Mouse (Mus musculus): ENCODE results near the gene Xbp1.
"Not testable (repeated sequence)": the region's sequence is repeated elsewhere in the genome, so short reads cannot be mapped to it uniquely, and the experiment has no call there.

Xbp1 gene

DNA sequence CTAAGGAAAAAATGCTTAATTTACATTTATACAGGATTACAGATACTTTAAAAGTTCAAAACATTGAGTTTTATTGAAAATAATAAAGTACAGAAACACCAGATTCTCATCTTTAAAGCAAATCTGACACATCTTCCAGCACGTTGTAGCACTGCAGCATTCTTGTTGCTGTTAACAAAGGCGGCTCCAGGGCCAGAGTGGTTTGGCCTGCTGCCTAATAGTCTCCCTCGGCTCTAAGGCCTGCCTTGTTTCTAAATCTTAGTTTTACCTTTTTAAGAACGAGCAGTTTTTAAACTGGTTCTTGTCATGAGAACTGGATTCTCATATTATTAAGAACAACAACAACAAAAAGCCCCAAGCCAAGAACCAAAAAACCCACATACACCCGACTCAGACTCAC lies 8.4 kb downstream of the Xbp1 start:
- no peak for DNase-seq (ENCODE audit: low spot score)

DNA sequence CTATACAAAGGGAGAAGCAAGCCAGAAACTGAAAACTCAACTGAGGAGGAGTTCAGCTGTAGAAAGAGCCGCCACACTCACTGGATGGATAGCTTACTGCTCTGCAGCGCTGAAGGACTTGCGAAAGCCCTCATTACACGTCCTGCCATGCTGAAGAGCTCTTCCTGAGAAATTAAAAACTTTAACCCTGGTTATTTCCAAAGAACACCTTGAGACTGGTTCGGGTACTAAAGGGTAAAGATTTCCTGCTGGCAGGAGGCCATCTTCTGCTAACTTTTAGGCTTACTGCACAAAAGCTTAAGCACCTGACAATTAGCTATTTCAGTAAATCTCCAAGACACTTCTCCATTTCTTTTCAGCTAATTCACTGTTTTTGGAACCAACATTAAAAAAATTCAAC lies 9.7 kb downstream of the Xbp1 start:
- DNase-seq (ENCODE audit: low spot score), result no peak

DNA sequence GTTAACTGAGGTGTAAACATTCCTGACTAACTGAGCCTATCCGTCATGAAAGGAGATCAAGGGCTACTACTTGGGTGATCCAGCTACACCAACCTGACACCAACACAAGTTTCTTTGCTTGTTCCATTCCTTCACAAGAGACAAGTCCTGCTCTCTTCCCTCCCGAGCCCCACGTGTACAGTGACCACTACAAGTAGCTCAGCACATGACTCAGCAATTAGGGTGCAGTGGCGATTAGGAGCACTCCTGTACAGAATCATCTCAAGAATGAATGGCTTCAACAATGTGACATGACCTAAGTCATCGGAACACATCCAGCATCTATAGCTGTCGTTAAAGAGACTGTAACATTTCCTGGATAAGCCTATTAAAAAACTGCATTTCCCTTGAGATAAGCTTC lies 10.3 kb downstream of the Xbp1 start:
- DNase-seq (ENCODE audit: low spot score), result no peak

DNA sequence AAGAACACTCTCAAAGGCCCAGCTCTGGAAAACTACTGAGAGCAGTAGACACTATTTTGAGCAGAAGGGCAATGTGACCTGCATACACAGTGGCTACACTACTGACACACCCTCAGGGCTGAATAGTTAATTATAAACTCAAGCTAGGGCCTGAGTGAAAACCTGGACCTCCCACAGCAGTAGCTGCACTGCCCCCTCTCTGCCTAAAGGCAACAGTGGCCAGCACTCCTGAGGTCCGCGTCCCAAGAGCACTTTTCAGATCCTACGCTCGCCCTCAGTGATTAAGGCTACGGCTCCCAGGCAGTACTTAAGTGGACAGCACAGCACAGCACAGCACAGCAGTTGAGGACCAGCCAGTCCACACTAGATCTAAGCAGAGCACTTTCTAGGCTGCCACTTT lies 12.6 kb downstream of the Xbp1 start:
- DNase-seq (ENCODE audit: low spot score), result no peak

DNA sequence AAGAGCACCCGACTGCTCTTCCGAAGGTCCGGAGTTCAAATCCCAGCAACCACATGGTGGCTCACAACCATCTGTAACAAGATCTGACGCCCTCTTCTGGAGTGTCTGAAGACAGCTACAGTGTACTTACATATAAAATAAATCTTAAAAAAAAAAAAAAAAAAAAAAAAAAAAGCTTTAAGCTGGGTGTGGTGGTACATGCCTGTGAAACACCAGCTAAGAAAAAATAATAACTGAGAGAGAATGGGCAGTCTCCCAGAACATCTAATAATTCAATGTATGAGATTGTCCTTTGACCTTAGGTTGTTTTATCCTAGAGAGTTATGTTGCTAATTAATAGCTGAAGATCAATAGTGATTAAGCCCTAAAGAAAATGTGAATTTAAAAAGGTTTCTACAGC lies 17.0 kb downstream of the Xbp1 start:
- DNase-seq (ENCODE audit: low spot score), result not testable (repeated sequence)

DNA sequence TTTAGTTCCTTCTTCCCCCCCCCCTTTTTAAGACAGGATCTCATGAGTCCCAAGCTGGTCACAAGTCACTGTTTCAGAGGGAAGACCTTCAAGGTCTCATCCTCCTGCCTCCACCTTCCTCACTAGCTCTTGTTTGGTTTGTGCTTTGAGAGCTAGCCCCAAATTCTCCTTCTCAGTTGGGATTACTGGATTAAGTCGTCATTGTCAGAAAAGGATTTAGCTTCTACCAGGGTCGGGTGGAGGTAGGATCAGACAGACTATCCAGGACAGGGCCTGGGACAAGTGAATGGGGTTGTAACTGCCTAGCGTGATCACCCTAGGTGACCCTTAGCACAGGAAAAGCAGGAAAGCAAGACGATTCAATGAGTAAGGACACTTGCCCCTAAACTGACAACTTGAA lies 19.9 kb downstream of the Xbp1 start:
- no peak for DNase-seq (ENCODE audit: low spot score)

DNA sequence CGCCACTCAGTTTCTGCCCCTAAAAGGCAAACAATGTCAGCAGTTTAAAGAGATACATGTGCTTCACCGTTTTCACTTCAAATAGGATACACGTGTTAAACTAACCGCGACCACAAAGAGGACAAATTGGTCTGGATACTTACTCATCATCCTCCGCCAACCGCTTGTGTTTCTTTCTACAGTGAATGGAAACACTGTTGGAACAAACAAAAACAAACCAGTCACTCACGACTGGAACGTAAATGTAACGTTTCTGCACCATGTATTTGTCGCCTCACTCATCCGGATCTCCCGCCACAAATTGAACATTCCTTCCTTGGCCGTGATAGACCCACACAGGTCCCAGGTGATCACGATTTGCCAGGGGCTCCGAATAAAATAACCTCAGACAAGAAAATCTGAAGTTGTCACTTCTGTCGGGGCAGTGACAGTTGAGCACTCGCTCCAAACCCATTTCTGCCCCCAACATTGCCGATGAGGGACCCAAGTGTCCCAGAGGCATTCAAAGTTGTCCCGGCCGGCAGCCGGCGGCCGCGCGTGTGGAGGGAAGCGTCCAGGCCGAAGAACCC lies 20.9 kb downstream of the Xbp1 start:
- DNase-seq (ENCODE audit: low spot score), result peak; percentile 41

DNA sequence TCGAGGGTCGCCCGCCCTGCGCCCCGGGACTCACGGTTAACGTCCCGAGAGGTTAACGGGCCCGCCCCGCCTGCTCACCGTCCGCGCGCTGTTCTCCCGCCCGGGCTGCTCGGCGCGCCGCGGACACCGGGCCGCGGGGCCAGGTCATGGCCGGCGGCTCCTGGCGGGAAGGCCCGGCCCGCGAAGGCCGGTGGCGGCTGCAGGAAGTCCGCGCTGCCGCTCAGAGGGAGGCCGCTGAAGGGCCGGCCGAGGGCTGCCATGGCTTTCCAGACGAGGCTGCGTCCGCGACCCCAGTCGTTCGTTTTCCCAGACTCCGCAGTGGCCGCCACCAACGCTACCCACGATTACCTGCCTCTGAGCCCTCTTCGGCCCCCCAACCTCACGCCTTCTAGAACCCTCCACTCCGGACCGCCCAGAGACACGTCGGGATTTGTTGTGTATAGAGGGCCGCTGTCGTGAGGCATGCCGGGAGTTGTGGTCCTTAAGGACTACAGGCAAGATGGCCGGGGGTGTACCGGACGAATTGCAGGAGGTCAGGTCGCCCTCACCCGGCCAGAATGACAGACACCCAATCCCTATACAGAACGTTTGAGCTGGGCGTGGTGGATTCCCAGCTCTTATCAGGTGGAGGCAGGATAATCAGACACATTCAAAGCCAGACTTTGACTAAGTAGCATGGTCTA lies 21.5 kb downstream of the Xbp1 start, which contains the start of gene Ccdc117:
TSS of gene Ccdc117 (minus strand) at position 389 of the 683 bp plus-strand sequence.
- DNase-seq (ENCODE audit: low spot score), result peak; percentile 98

DNA sequence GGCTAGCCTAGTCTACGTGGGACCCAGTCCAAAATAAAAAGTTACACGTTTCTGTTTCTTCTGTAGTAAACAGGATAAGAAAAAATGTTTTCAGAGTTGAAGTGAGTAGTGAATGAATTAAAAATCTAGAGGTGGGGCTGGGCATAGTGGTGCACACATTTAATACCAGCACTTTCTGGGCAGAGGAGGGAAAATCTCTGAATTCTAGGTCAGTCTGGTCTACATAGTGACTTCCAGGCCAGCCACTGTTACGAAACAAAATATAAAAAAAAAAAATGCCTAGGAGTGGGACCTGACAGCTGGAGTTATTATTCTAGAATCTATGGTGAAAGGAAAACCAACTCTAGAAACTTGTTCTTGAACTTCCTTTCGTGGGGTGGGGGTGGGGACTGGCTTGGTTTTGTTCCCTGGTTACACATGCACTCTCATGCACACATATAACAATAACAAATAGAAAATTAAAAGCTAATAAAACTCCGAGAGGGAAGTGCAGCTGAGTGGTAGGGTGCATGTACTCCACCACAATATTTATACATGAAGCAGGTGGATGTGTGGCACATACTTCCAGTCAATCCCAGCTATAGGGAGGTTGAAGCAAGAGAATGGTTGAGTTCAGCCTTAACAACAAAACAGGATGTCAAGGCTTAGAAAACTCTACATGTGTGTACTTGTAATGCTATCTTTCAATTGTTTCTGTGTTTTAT lies 22.2 kb downstream of the Xbp1 start:
- no peak for DNase-seq (ENCODE audit: low spot score)

DNA sequence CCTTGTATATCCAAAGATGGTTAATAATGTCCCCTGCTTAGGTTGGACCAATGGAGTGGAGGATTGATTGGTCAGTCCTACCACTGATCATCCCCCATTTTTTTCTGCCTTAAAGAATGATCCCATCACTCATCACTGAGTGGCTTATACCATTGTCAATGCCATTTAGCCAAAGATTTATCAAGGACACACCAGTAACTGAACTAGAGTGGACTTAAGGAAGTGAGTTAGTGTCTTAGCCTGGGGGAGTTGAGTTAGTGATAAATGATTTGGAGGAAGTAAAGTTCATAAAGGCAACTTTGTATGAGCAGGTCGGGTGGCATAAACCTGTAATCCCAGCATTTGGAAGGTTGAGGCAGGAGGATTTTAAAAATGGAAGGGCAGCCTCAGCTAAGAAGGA lies 22.8 kb downstream of the Xbp1 start:
- no peak for DNase-seq (ENCODE audit: low spot score)

DNA sequence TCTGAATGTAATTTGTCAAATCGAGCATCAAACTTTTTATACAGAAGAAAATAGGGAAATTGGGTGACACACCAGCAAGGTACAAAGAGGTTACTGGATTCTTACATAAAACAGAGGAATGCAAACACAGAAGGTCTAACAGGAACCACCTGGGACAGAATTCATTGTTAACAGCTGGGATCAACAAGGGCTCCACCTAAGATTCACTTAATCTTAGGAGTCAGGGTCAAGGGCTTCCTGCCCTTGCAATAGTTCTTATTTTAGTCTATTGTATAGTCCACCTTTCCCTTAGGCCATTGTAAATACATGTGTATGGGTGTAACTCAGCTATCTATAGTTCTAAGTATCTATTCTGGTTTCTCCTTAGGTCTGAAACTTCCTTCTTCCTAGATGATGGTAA lies 24.2 kb downstream of the Xbp1 start:
- DNase-seq (ENCODE audit: low spot score), result not testable (repeated sequence)

DNA sequence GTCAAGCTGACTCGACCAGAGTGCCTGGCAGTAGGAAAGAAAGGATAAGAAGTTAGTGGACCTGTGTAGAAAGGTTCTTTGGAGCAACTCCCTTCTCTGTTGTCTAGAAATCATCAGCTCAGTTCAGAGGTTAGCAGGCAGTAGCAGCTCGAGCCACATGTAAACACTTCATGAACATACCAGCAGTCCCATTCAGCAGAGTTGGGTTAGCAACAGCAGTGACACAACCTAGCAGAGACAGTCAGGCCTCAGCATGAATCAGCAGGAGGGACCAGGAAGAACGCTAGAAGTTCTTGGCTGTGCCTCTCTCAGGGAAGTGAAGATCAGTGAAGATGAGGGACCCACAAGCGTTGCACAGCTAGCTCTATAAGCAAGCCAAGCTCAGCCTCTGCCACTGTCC lies 25.0 kb downstream of the Xbp1 start:
- DNase-seq (ENCODE audit: low spot score), result no peak

DNA sequence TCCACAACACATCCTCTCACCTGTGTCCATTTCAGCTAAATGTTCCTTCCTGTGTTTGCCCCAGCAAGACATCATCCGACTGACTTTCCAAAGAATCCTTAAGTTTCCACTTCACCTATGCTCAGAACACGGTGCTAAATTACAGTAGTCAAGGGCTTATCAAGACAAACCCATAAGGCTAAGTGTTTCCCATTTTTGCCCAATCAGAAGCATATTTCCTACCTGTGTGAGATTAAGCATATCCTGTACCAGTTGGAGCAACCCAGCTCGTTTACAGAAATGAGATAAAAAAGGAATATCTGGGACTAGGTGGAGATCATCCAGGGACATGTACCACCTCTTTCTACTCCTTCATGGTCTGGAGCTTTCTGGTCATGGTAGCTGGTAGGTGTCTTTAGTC lies 26.2 kb downstream of the Xbp1 start:
- no peak for DNase-seq (ENCODE audit: low spot score)

DNA sequence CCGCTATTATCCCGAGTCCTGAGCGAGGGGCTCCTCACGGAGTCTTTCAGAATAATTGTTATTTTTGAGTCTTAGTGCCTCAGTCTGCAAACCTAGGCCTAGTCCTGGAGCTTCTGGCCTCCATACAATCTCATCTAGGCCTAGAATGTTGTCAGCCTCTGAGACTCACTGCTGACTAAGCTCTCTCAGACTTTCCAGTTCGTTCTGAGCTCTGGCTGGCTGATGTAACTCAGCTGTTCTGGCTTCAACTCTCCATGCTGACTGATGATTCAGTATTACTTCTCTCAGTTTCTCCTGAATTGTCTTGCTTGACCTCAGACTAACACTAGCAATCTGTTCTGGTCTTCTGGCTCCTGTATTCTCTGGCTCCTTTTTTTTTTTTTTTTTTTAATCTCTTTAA lies 31.0 kb downstream of the Xbp1 start:
- DNase-seq (ENCODE audit: low spot score), result no peak

DNA sequence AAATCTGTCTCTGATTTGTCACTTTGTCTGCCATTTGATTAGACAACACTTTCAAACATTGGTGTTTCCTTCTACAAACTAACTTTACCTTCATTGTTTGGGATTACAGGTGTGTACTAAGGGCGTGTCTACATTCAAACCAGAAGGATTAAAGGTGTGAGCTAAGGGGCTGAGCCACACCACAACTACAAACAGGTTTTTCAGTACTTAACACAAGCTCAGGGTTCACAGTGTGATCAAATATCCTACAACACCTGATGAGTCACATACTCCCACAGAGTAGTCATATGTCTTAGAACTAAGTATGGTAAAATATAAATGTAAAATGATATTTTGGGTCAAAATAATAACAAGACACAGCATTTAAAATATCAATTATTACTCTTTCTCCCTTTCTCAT lies 31.5 kb downstream of the Xbp1 start:
- DNase-seq (ENCODE audit: low spot score), result no peak

DNA sequence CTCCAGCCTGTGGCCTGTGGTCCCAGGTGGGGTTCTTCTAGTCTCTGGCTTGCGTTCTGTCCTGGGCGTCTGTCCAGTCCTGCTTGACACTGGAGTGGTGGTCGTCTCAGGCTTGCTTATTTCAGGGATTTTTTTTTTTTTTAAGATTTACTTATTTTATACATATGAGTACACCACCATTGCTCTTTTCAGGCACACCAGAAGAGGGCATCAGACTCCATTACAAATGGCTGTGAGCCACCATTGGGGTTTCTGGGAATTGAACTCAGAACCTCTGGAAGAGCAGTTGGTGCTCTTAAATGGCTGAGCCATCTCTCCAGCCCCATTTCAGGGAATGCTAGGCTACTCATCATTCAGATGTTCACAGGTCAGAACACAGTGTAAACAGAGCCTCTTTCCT lies 39.8 kb downstream of the Xbp1 start:
- DNase-seq (ENCODE audit: low spot score), result no peak

DNA sequence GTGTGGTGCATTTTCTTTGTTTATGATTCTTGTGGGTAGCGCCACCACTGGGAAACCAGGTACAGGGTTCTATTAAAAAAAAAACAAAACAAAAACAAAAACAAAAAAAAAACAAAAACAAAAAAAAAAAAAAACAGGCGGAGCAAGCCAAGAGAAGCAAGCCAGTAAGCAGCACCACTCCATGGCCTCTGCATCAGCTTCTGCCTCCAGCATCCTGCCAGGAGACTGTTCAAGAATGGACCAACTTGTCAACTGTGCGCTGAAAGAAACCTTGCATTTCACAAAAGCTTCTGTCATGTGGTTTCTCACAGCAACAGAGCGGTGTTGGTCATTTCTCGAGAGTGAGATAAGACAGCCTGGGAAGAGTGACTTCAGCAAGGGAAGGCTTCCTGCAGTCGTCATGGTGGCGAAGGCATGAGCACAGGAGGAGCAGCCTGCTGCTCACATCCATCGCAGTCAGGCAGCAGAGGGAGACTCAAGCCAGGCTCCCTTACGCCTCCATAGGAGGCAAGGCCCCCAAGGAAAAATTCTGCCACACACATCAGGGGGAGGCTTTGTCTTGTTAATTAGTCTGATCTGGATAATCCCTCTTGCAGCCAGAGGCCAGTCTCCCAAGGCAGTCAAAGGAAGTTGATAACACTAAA lies 42.3 kb downstream of the Xbp1 start:
- DNase-seq (ENCODE audit: low spot score), result peak; percentile 41

DNA sequence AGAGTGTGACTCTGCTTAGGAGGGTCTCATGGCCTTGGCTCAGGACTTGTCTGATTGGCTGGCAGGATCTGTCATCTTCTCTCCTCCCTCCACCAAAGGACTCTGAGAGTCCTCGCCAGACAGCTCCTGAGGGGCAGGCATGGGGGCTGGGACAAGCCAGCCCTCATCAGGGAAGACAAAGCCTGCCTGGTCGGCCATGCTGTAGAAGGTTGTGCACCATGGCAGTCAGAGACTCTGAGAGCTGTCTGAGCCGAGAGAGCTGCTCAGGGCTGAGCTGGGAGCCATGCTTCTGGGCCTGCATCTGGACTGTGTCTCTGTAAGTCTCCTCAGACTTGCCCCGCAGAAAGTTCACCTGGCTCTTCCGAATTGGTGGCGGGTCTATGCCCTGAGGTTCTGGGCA lies 43.4 kb downstream of the Xbp1 start:
- DNase-seq (ENCODE audit: low spot score), result no peak

DNA sequence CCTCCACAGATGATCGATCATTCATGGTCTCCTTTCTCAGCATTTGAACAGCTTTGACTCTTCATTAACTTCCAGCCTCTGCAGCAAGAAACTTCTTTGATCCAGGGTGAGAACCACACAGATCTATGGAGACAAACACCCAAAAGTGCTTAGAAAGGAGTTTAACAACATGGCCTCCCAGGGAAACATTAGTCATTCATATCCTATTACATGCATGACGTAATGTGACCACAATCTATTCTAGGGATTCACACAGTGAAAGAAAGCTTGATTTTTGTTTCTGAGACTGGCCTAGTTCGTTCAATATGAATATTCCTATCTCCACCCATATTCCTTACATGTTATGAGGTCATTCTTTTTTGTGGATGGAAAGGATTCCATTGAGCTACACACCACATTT lies 45.1 kb downstream of the Xbp1 start:
- DNase-seq (ENCODE audit: low spot score), result no peak

DNA sequence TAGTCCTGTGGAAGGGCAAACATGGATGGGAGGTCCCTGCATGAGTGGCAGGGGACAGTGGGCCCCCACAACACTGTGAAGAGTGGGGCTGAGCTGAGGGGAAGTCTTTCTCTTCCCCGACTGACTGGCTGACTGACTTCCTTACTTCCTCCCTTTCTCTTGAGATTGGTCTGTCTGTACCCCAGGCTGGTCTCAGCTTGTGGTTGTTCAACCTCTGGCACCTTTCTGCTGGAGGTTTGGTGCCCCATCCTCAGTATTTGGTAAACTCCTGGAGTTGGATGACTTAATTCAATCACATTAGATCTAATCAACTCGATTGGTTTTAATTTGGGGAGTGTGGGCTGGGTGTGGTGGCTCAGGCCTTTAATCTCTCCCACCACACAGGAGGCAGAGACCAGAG lies 46.0 kb downstream of the Xbp1 start:
- no peak for DNase-seq (ENCODE audit: low spot score)

DNA sequence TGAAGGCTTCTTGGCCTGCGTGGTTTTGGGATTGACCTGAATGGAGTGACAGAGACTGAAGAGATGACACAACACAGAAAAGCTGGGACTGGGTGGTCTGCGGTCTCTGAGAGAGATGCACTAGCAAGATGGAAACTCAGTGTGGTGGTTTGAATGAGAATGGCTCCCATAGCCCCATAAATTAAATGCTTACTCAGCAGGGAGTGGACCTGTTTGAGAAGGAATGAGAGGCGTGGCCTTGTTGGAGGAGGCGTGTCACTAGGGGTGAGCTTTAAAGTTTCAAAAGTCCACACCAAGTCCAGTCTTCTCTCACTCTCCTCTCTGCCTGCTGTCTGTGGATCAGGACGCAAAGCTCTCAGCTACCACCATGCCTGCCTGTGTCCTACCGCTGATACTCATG lies 47.2 kb downstream of the Xbp1 start:
- no peak for DNase-seq (ENCODE audit: low spot score)

DNA sequence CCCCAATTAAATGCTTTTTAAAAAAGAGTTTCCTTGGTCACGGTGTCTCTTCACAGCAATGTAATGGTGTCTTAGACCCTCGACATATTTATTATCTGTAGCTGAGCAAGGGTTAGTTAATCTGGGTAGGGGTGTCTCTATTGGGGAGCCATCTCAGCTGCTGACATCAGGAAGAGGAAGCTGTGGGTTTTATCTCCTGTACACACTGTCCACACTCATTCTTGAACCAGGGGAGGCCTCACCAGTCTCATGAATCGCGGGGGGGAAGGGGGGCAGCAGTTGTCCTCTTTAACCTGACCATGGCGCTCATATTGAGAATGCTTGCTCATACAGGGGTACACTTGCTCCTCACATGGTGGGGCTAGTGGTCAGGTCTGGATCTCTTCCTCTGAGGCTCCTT lies 47.6 kb downstream of the Xbp1 start:
- no peak for DNase-seq (ENCODE audit: low spot score)

DNA sequence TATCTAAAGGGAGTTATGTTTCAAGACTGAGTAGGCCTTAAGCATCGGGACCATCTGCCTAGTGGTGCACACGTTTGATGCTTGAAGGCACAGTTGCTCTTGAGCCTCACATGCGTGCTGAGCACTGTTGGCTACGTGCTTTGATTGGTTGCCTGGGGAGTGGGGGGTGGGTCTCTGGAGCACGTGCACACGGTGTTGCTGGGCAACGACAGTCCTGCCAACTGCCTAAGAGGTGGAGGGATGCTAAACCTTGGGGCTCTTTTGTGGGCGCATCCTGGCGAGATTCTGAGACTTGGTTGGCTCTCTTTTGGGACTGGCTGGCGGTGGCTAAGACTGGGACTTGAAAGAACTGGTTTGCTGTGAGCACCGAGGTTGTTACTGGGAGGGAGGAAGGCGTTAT lies 49.0 kb downstream of the Xbp1 start, which contains the start of gene Ankrd36:
TSS of gene Ankrd36 (plus strand) at position 211 of the 400 bp plus-strand sequence.
- DNase-seq (ENCODE audit: low spot score), result no peak

Measured in embryo, embryonic 10 days (tissue).